15 mouse cellular contexts compared by ENCODE assay signal in the genomic region with DNA sequence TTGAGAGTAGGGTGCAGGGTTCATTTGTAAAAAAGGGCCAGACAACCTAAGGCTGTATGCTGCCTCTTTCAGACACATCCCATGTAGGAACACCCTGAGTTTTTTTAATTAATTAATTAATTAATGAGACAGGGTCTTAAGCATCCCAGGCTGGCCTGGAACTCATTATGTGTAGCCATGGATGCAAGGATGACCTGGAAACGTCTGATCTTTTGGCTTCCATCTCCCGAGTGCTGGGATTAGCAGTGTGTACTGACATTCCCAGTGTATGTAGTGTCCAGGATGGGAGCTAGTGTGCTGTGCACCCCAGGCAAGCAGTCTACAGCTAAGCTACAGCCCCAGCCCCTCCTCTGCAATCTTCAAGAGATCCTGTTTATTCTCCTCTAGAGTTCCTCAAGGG. TPM values are rescaled to one million over a fixed set of nuclear protein-coding genes. Genes with fewer than 3 reads are reported as not detected.
DNase-seq lines count a peak whose midpoint lies in the region; ATAC-seq and TF ChIP-seq lines count a peak whose summit lies in the region.
"Had no signal": no experiment of that assay in that cellular context is flagged by ENCODE, and none has a peak within 500 bp of the region (broad histone marks: within the 10 kb centered on the region; RNA-seq: fewer than 3 reads in every experiment).

No protein-coding gene starts in this region.

- no peak overlapping the region for H3K4me3 ChIP-seq in kidney, embryonic 14.5 days (ENCODE audit: low read length)
- no peak overlapping the region for H3K4me3 ChIP-seq in myocyte
- no peak overlapping the region for H3K4me3 ChIP-seq in heart, adult 2 months
- H3K4me3 ChIP-seq: embryonic facial prominence, embryonic 13.5 days; heart, embryonic 12.5 days; midbrain, embryonic 12.5 days had no signal

- no peak overlapping the region for H3K9ac ChIP-seq in kidney, embryonic 14.5 days (ENCODE audit: low read depth, low read length)
- no peak overlapping the region for H3K9ac ChIP-seq in heart, adult 2 months (ENCODE audit: low read depth, low read length)
- H3K9ac ChIP-seq: embryonic facial prominence, embryonic 13.5 days; heart, embryonic 12.5 days; midbrain, embryonic 12.5 days had no signal

- H3K4me1 ChIP-seq in kidney, embryonic 14.5 days (ENCODE audit: control insufficient read depth, insufficient read depth, low read length), result peaks cover 41% of the 10 kb centered on the region
- H3K4me1 ChIP-seq in heart, adult 2 months (ENCODE audit: control insufficient read depth, insufficient read depth, low read length), result peaks cover 3% of the 10 kb centered on the region

- TF ChIP-seq POLR2A in myocyte (IDR thresholded peaks at IDR 0.05; ENCODE audit: insufficient read length, low read depth), result no peak
- TF ChIP-seq POLR2A in heart, adult 2 months (IDR thresholded peaks at IDR 0.05; ENCODE audit: insufficient read depth, low read depth, low read length), result no peak

- no peak overlapping the region for H3ac ChIP-seq in myocyte (ENCODE audit: control insufficient read depth, insufficient read length)

- no peak overlapping the region for H3K4me2 ChIP-seq in kidney, embryonic 14.5 days (replicated peaks; ENCODE audit: low read depth, low read length)
- H3K4me2 ChIP-seq in myocyte (ENCODE audit: low read depth), result no peak overlapping the region
- H3K4me2 ChIP-seq: embryonic facial prominence, embryonic 13.5 days; heart, embryonic 12.5 days; midbrain, embryonic 12.5 days had no signal

- no peak for TF ChIP-seq EP300 in heart, adult 2 months (IDR thresholded peaks at IDR 0.05; ENCODE audit: insufficient read depth, low read depth, low read length)

- H3K36me3 ChIP-seq in kidney, embryonic 14.5 days (ENCODE audit: control insufficient read depth, insufficient read depth, low read length), result peaks cover 7% of the 10 kb centered on the region
- no peaks in the 10 kb centered on the region for H3K36me3 ChIP-seq in myocyte (ENCODE audit: control insufficient read depth, insufficient read depth)
- H3K36me3 ChIP-seq in heart, adult 2 months (ENCODE audit: control insufficient read depth, insufficient read depth, low read length), result no peaks in the 10 kb centered on the region
- H3K36me3 ChIP-seq: midbrain, embryonic 12.5 days had no signal

- DNase-seq in kidney, postnatal 4 days, result no peak
- DNase-seq in 3T3-L1 (ENCODE audit: low read depth, low spot score), result peak; percentile 17
- peak; percentile 10 for DNase-seq in CD4-positive helper T cell, adult 2 months (ENCODE audit: low read depth, low spot score)
- no peak for DNase-seq in heart, adult 2 months
- DNase-seq in lung, postnatal 14 days, result no peak
- DNase-seq: gastrocnemius, postnatal 25 days had no signal

- H3K9me3 ChIP-seq in kidney, embryonic 14.5 days (ENCODE audit: control insufficient read depth, low read length), result no peaks in the 10 kb centered on the region
- H3K9me3 ChIP-seq: embryonic facial prominence, embryonic 13.5 days; heart, embryonic 12.5 days; midbrain, embryonic 12.5 days had no signal

- TF ChIP-seq CTCF in heart, adult 2 months (IDR thresholded peaks at IDR 0.05), result no peak

- peak; percentile 16; the same call in 1 of the 2 replicates for ATAC-seq in kidney, embryonic 14.5 days (ENCODE audit: low FRiP score, low TSS enrichment)

- H3K27ac ChIP-seq in kidney, embryonic 14.5 days (ENCODE audit: low read depth, low read length), result no peak overlapping the region
- no peak overlapping the region; the same call in 1 of the 2 replicates for H3K27ac ChIP-seq in heart, adult 2 months
- H3K27ac ChIP-seq: embryonic facial prominence, embryonic 13.5 days; hindbrain, postnatal 0 days; macrophage; midbrain, embryonic 12.5 days had no signal

- intact Hi-C loops in heart, adult 2 months (cut with DNase I), result loop anchor here (1.0 kb wide), 1 partner anchor 64 kb away; no protein-coding TSS in a partner anchor

- no peaks in the 10 kb centered on the region for H3K79me2 ChIP-seq in myocyte (ENCODE audit: control insufficient read depth, insufficient read depth)
- H3K79me2 ChIP-seq in heart, adult 2 months (replicated peaks; ENCODE audit: control insufficient read depth, insufficient read depth, low read length), result no peaks in the 10 kb centered on the region

- 17% methylated on average over 2 of the region's 2 CpGs for WGBS in kidney, embryonic 14.5 days
- 47% methylated on average over 2 of the region's 2 CpGs for WGBS in heart, adult 2 months

- H3K27me3 ChIP-seq in kidney, embryonic 14.5 days (ENCODE audit: control insufficient read depth, insufficient read depth, low read length), result no peaks in the 10 kb centered on the region
- no peaks in the 10 kb centered on the region for H3K27me3 ChIP-seq in myocyte (ENCODE audit: control insufficient read depth, insufficient read depth, insufficient read length)
- H3K27me3 ChIP-seq in heart, adult 2 months (ENCODE audit: control insufficient read depth, insufficient read depth, low read length), result no peaks in the 10 kb centered on the region
- H3K27me3 ChIP-seq: embryonic facial prominence, embryonic 13.5 days; heart, embryonic 12.5 days had no signal

TF ChIP-seq in myocyte, 11 proteins besides CTCF, POLR2A, EP300 and RAD21:
- TF ChIP-seq POLR2AphosphoS2 (IDR thresholded peaks at IDR 0.05; ENCODE audit: insufficient read length, low read depth), result peak; percentile 31
- TF ChIP-seq SRF (IDR thresholded peaks at IDR 0.05; ENCODE audit: control insufficient read depth, insufficient read length, low read depth), result no peak
- no peak for TF ChIP-seq TCF3 (IDR thresholded peaks at IDR 0.05; ENCODE audit: insufficient read length, low read depth)
- no peak for TF ChIP-seq TCF12 (IDR thresholded peaks at IDR 0.05; ENCODE audit: insufficient read depth, poor library complexity, severe bottlenecking)

RNA-seq across cellular contexts. Expression of a gene that starts 13.2 kb away (rescaled TPM):
- polyA plus RNA-seq in kidney, embryonic 14.5 days (2014; fragmentation: Nextera tagmentation; extraction: Ambion mirVana), result 0.91 and 1.2 TPM in 2 replicates
- 0.40 TPM for polyA plus RNA-seq in myocyte (2012; fragmentation: generic; extraction: Trizol)
- total RNA-seq in heart, adult 2 months (2021), result under 1 TPM; 0.77 to 0.89 TPM
- polyA plus RNA-seq in heart, adult 2 months (2012; rRNA removed), result 1.1 TPM in 2 replicates
- total RNA-seq: MEL had no signal

RNA-seq across cellular contexts. Expression of a gene that starts 25.7 kb away (rescaled TPM):
- 49.9 and 105 TPM in 2 replicates for polyA plus RNA-seq in kidney, embryonic 14.5 days (2014; fragmentation: Nextera tagmentation; extraction: Ambion mirVana)
- 172 TPM for polyA plus RNA-seq in myocyte (2012; fragmentation: generic; extraction: Trizol)
- 1 to 10 TPM; 6.3 to 7.9 TPM for total RNA-seq in heart, adult 2 months (2021)
- 11.6 and 11.9 TPM in 2 replicates for polyA plus RNA-seq in heart, adult 2 months (2012; rRNA removed)
- total RNA-seq: MEL had no signal

RNA-seq across cellular contexts. Expression of a gene that starts 57.6 kb away (rescaled TPM):
- 0.21 and 0.49 TPM in 2 replicates for polyA plus RNA-seq in kidney, embryonic 14.5 days (2014; fragmentation: Nextera tagmentation; extraction: Ambion mirVana)
- 0.11 TPM for polyA plus RNA-seq in myocyte (2012; fragmentation: generic; extraction: Trizol)
- under 1 TPM; 0.70 to 0.75 TPM for total RNA-seq in heart, adult 2 months (2021)
- 0.61 and 0.70 TPM in 2 replicates for polyA plus RNA-seq in heart, adult 2 months (2012; rRNA removed)
- total RNA-seq: left cerebral cortex, postnatal 4 days; MEL had no signal

Comparison
In these comparisons a context has a peak if more than half of its experiments do, and no peak if none do; other contexts are left out.
1. DNase-seq: peak in 3T3-L1 (single experiment) and CD4-positive helper T cell, adult 2 months (single experiment); none in kidney, postnatal 4 days (0 of 2), heart, adult 2 months (0 of 2) and lung, postnatal 14 days (single experiment).